Mouse (Mus musculus): Measurements from ENCODE around the gene Atf6b. TPM values are rescaled to one million over a fixed set of nuclear protein-coding genes. Genes with fewer than 3 reads are reported as not detected.
A peak's percentile ranks its signal among the peaks of the same experiment; 100 is the strongest.

The Atf6b gene
- 84.6 and 85.8 TPM in 2 replicates for polyA plus RNA-seq (2015; fragmentation: Nextera tagmentation; extraction: Ambion mirVana)

DNA sequence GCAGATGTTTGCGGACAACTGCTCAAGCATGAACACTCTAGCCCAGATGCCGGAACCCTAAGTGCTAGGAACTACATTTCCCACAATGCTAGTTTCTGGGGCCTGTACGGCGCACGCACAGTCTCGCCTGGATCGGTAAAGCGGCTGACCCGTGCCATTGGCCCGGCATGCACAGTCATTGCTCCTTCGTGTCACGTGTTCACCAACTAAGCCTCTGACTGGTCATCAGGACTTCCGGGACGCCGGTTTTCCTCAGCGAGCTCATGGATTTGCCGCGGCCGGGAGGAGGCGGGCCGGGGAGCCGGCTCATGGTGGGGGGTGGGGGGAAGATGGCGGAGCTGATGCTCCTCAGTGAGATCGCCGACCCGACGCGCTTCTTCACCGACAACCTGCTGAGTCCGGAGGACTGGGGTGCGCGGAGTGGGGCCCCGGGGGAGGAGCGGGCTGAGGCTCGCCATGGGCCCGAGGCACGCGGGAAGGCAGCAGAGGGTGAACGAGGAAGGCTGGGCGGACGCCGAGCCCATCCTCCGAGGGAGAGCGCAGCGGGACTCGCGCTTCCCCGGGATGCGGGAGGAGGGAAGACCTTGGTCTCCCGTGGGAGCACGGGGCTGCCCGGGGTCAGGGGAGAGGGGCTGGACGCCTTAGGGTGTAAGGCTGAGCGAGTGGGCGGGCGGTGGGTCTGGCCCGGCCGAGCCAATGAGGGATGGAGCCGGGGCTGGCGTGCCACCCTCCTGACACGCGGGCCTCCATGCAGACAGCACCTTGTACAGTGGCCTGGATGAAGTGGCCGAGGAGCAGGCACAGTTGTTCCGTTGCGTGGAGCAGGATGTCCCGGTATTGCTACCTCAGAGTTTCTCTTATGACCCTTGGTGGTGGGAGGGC is at the start of gene Atf6b:
TSS of gene Atf6b (plus strand) at position 241 of the 882 bp plus-strand sequence.
- no peaks in the 10 kb centered on the region for H3K9me3 ChIP-seq
- peak within 1 kb of the TSS; percentile 84 for H3K9ac ChIP-seq
- no peaks in the 10 kb centered on the region for H3K27me3 ChIP-seq
- peak; percentile 96 for ATAC-seq (ENCODE audit: borderline replicate concordance, extremely low read depth, low FRiP score, low TSS enrichment)
- H3K27ac ChIP-seq: peak within 1 kb of the TSS; percentile 66
- peak within 1 kb of the TSS; percentile 91 for H3K4me2 ChIP-seq
- peaks cover 32% of the 10 kb centered on the region for H3K36me3 ChIP-seq
- H3K4me1 ChIP-seq: peaks cover 28% of the 10 kb centered on the region
- peak within 1 kb of the TSS; percentile 97 for H3K4me3 ChIP-seq
- WGBS: 1% methylated on average over 66 of the region's 66 CpGs

DNA sequence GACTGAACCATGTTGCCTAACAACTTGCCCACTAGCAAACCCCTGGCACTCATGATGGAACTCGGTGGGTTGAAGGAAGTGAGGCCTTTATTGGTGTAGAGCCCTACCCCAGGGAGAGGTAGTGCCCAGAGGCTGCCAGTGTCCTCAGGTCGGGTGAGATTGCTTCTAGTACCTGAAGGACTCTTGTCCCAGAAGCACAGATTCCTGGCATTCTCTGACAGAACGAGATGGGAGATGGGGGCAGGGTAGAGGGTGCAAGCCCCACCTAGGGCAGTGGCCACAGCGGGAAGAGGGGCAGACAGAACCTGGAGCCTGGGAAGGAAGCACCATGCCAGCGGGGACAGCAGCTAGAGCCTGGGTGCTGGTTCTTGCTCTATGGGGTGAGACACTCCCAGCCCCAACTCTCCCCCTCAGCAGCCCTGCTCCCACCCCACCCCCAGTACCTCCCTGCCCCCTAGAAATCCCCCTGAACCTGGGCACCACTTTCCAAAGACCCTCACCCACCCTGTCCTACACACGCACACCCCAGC is 49.3 kb upstream of the Atf6b start, which contains the start of gene Ager:
TSS of gene Ager (plus strand) at position 297 of the 530 bp plus-strand sequence.
- peak within 1 kb of the TSS; percentile 49 for H3K4me2 ChIP-seq
- peak within 1 kb of the TSS; percentile 31 for H3K4me3 ChIP-seq
- peaks cover 39% of the 10 kb centered on the region for H3K36me3 ChIP-seq
- no peaks in the 10 kb centered on the region for H3K9me3 ChIP-seq
- H3K9ac ChIP-seq: peak within 1 kb of the TSS; percentile 27; the same call in 1 of the 2 replicates
- no peaks in the 10 kb centered on the region for H3K27me3 ChIP-seq
- H3K27ac ChIP-seq: peak within 1 kb of the TSS; percentile 56
- peaks cover 70% of the 10 kb centered on the region for H3K4me1 ChIP-seq
- peak; percentile 56; the same call in 1 of the 2 replicates for ATAC-seq (ENCODE audit: borderline replicate concordance, extremely low read depth, low FRiP score, low TSS enrichment)
- 8% methylated on average over 6 of the region's 6 CpGs for WGBS

DNA sequence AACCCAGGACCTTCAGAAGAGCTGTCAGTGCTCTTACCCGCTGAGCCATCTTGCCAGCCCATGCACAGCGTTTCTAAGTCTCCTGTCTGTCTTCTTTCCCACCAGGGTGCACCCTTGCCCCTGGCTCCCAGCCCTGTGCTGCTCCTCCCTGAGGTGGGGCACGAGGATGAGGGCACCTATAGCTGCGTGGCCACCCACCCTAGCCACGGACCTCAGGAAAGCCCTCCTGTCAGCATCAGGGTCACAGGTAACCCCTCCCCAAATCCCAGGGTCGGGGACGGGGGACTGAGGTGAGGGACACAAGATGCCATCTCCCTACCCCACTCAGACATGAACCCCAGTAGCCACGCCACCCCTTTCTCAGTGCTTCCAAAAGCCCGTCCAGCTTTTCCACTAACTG is 47.1 kb upstream of the Atf6b start:
- H3K9ac ChIP-seq: no peak overlapping the region
- H3K4me3 ChIP-seq: no peak overlapping the region
- 73% methylated on average over 9 of the region's 9 CpGs for WGBS
- no peaks in the 10 kb centered on the region for H3K9me3 ChIP-seq
- peaks cover 30% of the 10 kb centered on the region for H3K36me3 ChIP-seq
- H3K4me2 ChIP-seq: peak overlapping the region; percentile 49; the same call in 1 of the 2 replicates
- no peaks in the 10 kb centered on the region for H3K27me3 ChIP-seq
- no peak overlapping the region for H3K27ac ChIP-seq
- peaks cover 60% of the 10 kb centered on the region for H3K4me1 ChIP-seq
- no peak for ATAC-seq (ENCODE audit: borderline replicate concordance, extremely low read depth, low FRiP score, low TSS enrichment)

DNA sequence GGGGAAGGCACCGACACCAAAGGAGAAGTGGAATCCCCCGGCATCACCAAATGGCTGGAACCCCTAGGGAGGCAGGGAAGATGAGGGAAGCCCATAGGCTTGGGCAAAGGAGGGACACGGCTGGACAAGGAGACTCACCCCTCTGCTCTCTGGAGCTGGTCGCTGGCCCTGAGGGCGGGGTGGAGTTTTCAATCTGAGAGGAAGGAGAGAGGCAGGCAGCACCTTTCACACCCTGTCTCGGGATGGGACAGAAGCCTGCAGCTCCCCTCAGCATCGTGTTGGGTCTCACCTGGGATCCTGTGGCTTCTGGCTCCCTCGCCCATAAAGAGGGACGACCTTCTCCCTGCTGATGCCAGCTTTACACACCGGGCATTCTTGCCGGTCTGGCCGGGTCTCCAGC is 45.1 kb upstream of the Atf6b start:
- 0 out of 2 replicates have a peak overlapping the region, but pooled peaks have one; percentile 59 for H3K4me3 ChIP-seq
- peaks cover 53% of the 10 kb centered on the region for H3K4me1 ChIP-seq
- no peak for ATAC-seq (ENCODE audit: borderline replicate concordance, extremely low read depth, low FRiP score, low TSS enrichment)

DNA sequence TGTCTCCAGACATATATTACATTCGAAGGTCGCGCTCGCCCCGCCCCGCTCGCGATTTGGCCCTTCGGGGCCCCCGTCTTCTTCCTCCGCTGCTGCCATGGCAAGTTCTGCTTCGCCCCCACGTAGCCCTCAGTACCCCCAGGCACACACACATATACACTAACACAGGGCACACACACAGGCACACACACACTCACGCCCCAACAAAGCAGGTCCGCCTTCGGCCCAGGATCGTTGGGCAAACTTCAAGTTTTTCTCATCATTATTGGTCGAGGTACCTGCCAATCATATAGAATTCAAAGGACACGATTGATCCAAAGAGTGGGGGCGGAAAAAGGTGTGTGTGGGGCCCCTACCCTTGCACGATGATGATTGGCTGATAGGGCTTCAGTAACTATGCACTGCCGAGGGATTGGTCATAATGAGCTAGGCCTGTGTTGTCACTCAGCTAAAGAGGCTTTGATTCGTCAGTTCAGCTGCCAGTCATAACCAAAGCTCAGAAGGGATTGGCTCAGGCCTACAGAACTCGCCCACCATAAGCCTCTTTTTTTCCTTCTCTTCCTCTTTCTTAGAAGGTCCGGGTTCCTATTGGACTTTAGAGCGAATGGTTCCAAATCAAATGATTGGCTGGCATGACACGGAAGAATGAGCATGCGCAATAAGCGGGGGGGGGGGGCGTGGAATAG is 43.4 kb upstream of the Atf6b start, which contains the start of gene Rnf5:
TSS of gene Rnf5 (minus strand) at position 316 of the 686 bp plus-strand sequence.
- Histone ChIP-seq H3K4me3 (peak within 1 kb of the TSS; percentile 95), H3K4me2 (peak within 1 kb of the TSS; percentile 95), H3K27me3 (no peaks in the 10 kb centered on the region), H3K27ac (peak within 1 kb of the TSS; percentile 90), H3K9me3 (no peaks in the 10 kb centered on the region), H3K36me3 (peaks cover 16% of the 10 kb centered on the region), H3K9ac (peak within 1 kb of the TSS; percentile 92), H3K4me1 (peaks cover 46% of the 10 kb centered on the region)
- ATAC-seq (ENCODE audit: borderline replicate concordance, extremely low read depth, low FRiP score, low TSS enrichment): peak; percentile 96
- WGBS: under 1% methylated on average over 30 of the region's 30 CpGs

More for the DNA sequence above, 45.1 kb upstream of the Atf6b start:
- peaks cover 16% of the 10 kb centered on the region for H3K36me3 ChIP-seq
- H3K4me2 ChIP-seq: peak overlapping the region; percentile 86; the same call in 1 of the 2 replicates
- 79% methylated on average over 12 of the region's 12 CpGs for WGBS
- 0 out of 2 replicates have a peak overlapping the region, but pooled peaks have one; percentile 60 for H3K9ac ChIP-seq
- no peak overlapping the region for H3K27ac ChIP-seq
- H3K9me3 ChIP-seq: no peaks in the 10 kb centered on the region
- no peaks in the 10 kb centered on the region for H3K27me3 ChIP-seq

DNA sequence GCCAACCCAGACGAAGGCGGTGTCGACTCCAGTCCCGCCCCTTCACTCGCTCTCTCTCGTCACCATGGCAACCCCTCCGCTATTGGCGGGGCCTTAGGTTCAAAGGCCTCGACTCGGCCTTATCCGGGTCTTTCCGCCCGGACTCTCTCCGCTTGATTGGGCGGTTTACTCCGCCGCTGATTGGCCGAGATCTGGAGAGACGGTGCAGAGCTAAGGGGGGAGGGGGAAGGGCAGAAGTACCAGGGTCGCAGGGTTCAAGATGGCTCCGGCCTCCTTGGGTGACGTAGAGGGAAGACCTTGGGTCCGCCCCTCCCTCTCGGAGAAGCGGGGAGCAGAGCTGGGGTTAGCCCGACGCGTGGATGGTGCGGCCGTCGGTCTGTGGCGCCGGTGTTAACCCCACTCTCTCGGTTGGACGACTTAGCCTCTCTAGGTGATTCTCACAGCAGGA is 42.9 kb upstream of the Atf6b start, which contains the start of gene Agpat1:
TSS of gene Agpat1 (plus strand) at position 202 of the 448 bp plus-strand sequence.
- ATAC-seq (ENCODE audit: borderline replicate concordance, extremely low read depth, low FRiP score, low TSS enrichment): peak; percentile 92

DNA sequence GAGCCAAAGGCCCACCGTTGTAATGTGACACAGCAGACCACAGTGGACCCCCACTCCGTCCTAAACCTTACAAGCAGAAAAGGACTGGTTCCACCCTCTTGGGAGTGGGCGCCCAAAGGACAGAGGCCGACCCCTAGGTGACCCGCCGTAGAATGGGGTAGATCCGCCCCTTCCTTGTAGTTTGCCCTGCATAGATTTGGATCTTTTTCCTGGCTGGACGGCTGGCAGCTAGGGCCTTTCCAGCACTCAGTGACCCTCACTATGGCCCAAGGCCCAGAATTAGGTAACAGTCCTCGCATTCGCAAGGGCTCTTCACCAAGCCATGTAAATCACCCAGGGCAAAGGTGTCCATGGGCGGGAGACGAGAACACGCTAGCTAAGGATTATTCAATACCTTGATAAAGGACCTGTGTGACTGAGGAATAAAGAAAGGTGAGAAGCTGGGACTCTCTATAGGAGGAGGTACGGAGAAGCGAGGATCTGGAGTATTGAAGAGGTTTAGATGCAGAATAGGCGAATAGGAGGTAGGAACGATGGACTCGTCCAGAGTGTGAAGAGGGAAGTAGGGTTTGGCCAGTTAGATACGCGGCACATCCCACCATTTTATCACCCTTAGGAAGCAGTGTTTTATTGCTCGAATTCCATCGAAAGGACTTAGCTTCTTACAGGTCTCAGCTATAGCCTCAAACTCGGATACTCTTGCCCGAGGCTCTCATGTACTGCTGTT is 42.3 kb upstream of the Atf6b start:
- H3K4me3 ChIP-seq: peak overlapping the region; percentile 95
- H3K4me1 ChIP-seq: peaks cover 36% of the 10 kb centered on the region
- no peaks in the 10 kb centered on the region for H3K9me3 ChIP-seq
- peaks cover 16% of the 10 kb centered on the region for H3K36me3 ChIP-seq
- H3K27me3 ChIP-seq: no peaks in the 10 kb centered on the region
- WGBS: 15% methylated on average over 24 of the region's 24 CpGs
- no peak for ATAC-seq (ENCODE audit: borderline replicate concordance, extremely low read depth, low FRiP score, low TSS enrichment)
- H3K9ac ChIP-seq: peak overlapping the region; percentile 92
- peak overlapping the region; percentile 95 for H3K4me2 ChIP-seq
- peak overlapping the region; percentile 90 for H3K27ac ChIP-seq

More for the DNA sequence above, 42.9 kb upstream of the Atf6b start, which contains the start of gene Agpat1:
- H3K4me1 ChIP-seq: peaks cover 42% of the 10 kb centered on the region
- H3K9ac ChIP-seq: peak within 1 kb of the TSS; percentile 92
- H3K4me3 ChIP-seq: peak within 1 kb of the TSS; percentile 95
- H3K27ac ChIP-seq: peak within 1 kb of the TSS; percentile 90
- peak within 1 kb of the TSS; percentile 95 for H3K4me2 ChIP-seq
- peaks cover 16% of the 10 kb centered on the region for H3K36me3 ChIP-seq
- under 1% methylated on average over 28 of the region's 35 CpGs for WGBS
- no peaks in the 10 kb centered on the region for H3K27me3 ChIP-seq
- H3K9me3 ChIP-seq: no peaks in the 10 kb centered on the region

DNA sequence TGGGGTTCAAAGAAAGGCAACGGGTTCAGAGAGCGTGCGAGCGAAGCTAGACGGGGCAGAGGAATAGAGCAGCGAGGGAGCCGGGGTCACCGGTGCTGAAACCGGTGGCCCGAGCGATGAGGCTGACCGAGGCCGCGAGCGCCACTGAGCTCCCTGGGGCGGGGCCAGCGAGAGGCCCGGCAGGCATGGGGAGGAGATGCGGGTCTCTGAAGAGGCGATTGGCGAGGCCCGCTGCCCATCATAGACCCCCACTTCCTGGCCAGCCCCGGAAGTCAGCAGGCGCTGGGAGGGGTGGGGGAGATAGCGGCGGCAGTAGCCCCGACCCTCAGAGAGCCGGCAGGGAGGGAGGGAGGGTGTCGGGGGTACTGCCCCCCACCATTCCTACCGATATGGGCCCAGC is 41.3 kb upstream of the Atf6b start:
- Histone ChIP-seq H3K4me1 (peaks cover 34% of the 10 kb centered on the region), H3K27me3 (no peaks in the 10 kb centered on the region), H3K4me2 (peak overlapping the region; percentile 95), H3K9me3 (no peaks in the 10 kb centered on the region), H3K36me3 (peaks cover 13% of the 10 kb centered on the region), H3K27ac (peak overlapping the region; percentile 90), H3K4me3 (peak overlapping the region; percentile 95), H3K9ac (peak overlapping the region; percentile 92)
- ATAC-seq (ENCODE audit: borderline replicate concordance, extremely low read depth, low FRiP score, low TSS enrichment): peak; percentile 41
- WGBS: under 1% methylated on average over 25 of the region's 30 CpGs

DNA sequence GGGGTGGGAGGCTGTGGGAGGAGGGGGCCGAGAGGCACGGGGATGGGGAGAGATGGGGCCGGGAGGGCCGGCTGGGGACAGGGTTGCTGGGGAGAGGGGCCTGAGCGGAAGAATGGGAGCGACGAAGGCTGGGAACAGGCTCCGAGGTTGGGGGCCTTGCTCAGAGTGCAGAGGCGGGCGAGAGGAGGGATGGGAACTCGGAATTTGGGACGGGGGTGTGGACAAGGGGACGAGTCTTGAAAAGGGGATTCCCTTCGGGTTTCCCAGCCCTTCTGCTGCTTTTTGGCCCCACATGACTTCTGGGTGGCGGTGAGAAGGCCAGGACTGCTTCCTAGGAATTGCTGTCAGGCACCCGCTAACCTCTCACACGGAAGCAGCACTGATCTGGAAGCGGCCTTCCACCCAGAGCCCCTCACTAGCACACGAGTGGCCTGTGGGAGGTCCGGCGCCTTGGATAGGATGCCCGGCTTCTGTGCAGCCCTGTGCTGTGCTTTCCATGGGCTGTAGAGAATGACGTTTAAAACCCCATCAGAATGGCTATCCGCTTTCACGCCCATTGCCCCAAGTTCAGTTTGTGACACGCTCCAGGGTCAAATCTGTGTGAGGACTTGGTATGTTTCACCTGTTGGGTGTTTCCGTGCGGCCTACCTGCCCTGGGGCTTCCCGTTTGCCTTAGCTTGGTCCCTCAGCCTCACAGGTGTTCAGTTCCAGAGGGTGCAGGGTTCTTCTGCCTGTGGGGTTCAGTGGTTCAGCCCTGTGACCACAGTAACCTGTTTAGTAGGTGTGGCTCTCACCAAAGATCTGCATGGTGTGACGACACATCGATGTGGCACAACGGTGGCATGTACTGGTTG is 40.5 kb upstream of the Atf6b start:
- Histone ChIP-seq H3K27ac (peak overlapping the region; percentile 90), H3K27me3 (no peaks in the 10 kb centered on the region), H3K4me3 (peak overlapping the region; percentile 95), H3K9ac (peak overlapping the region; percentile 92), H3K36me3 (peaks cover 14% of the 10 kb centered on the region), H3K4me2 (peak overlapping the region; percentile 95), H3K9me3 (no peaks in the 10 kb centered on the region), H3K4me1 (peaks cover 34% of the 10 kb centered on the region)
- 10% methylated on average over 32 of the region's 32 CpGs for WGBS
- no peak for ATAC-seq (ENCODE audit: borderline replicate concordance, extremely low read depth, low FRiP score, low TSS enrichment)

DNA sequence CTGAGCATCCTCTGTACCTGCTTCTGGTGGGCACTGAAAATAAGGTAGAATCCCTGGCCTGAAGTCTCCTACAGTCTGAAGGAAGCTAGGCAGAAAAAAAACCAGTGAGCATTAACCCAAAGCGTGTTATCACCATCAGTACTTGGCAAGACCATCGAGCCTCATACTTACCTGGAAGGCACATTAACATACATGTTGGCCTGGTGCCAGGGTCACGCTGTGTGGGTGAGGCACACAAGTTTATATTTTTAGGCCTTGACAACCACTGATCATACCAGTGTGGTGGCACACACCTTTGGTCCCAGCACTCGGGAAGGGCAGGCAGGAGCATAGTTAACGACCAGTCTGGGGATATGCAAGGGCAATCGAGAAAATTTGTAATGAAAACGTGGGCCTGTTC is 38.9 kb upstream of the Atf6b start:
- ATAC-seq (ENCODE audit: borderline replicate concordance, extremely low read depth, low FRiP score, low TSS enrichment): no peak
- Histone ChIP-seq H3K27ac (no peak overlapping the region), H3K27me3 (no peaks in the 10 kb centered on the region), H3K4me1 (peaks cover 24% of the 10 kb centered on the region), H3K4me2 (no peak overlapping the region), H3K9me3 (no peaks in the 10 kb centered on the region), H3K4me3 (no peak overlapping the region), H3K36me3 (peaks cover 27% of the 10 kb centered on the region), H3K9ac (0 out of 2 replicates have a peak overlapping the region, but pooled peaks have one; percentile 21)
- 75% methylated on average over 7 of the region's 7 CpGs for WGBS
